Mouse (Mus musculus): ENCODE data around the gene Ano8.

GRCm38 (mm10) chr8:71474785-71475701 lies 10.7 kb downstream of the Ano8 start:
- 0 out of 2 replicates have a peak, but pooled peaks have one; percentile 11 for TF ChIP-seq POLR2A (IDR thresholded peaks at IDR 0.05; ENCODE audit: borderline replicate concordance, extremely low read depth, low read depth, low read length)
- TF ChIP-seq CTCF (IDR thresholded peaks at IDR 0.05; ENCODE audit: insufficient read depth, low read length) = no peak
